Mouse (Mus musculus) liver, adult (tissue): Measurements from ENCODE around the gene Wt1.

ENCODE experiments used
- GATA4 ChIP-seq: IDR thresholded peaks from 2 replicates; pipeline ENCODE4 v1.6.1; 2014; ENCODE audit warnings: mild to moderate bottlenecking, low read length; ENCODE audit not compliant: insufficient replicate concordance

Gene Wt1

GRCm38 (mm10) chr2:105122216-105122615, 4.1 kb upstream of the Wt1 start:
- no peak for TF ChIP-seq GATA4

GRCm38 (mm10) chr2:105122886-105123285, 3.4 kb upstream of the Wt1 start:
- TF ChIP-seq GATA4 = no peak

- no peak for TF ChIP-seq GATA4
Observed at GRCm38 (mm10) chr2:105123431-105123830, 2.9 kb upstream of the Wt1 start.

GRCm38 (mm10) chr2:105123881-105124280, 2.4 kb upstream of the Wt1 start:
- TF ChIP-seq GATA4 = no peak

- no peak for TF ChIP-seq GATA4
Observed at GRCm38 (mm10) chr2:105124391-105124790, 1.9 kb upstream of the Wt1 start.

GRCm38 (mm10) chr2:105125205-105125604, 1.1 kb upstream of the Wt1 start:
- no peak for TF ChIP-seq GATA4

GRCm38 (mm10) chr2:105125641-105126040, 688 bp upstream of the Wt1 start:
- TF ChIP-seq GATA4 = no peak

- TF ChIP-seq GATA4 = no peak
Observed at GRCm38 (mm10) chr2:105126691-105127530, 582 bp downstream of the Wt1 start.

GRCm38 (mm10) chr2:105127531-105128480, 1.5 kb downstream of the Wt1 start:
- TF ChIP-seq GATA4 = no peak

- TF ChIP-seq GATA4 = no peak
Observed at GRCm38 (mm10) chr2:105128564-105128963, 2.2 kb downstream of the Wt1 start.

GRCm38 (mm10) chr2:105130351-105131060, 4.2 kb downstream of the Wt1 start:
- no peak for TF ChIP-seq GATA4

- no peak for TF ChIP-seq GATA4
Observed at GRCm38 (mm10) chr2:105131061-105131810, 4.9 kb downstream of the Wt1 start.

GRCm38 (mm10) chr2:105131811-105132100, 5.4 kb downstream of the Wt1 start:
- no peak for TF ChIP-seq GATA4

- TF ChIP-seq GATA4 = no peak
Observed at GRCm38 (mm10) chr2:105132300-105132699, 6.0 kb downstream of the Wt1 start.

- no peak for TF ChIP-seq GATA4
Observed at GRCm38 (mm10) chr2:105132933-105133795, 6.8 kb downstream of the Wt1 start.
